Mouse (Mus musculus): Measurements from ENCODE around the gene Uox. TPM values are rescaled to one million over a fixed set of nuclear protein-coding genes. Genes with fewer than 3 reads are reported as not detected.

Uox gene
- 5.7 and 9.9 TPM in 2 replicates for polyA plus RNA-seq (2015; fragmentation: Nextera tagmentation; extraction: Ambion mirVana)

GRCm38 (mm10) chr3:146570148-146570782 is at the start of gene Uox:
Gene Uox (plus strand): TSS chr3:146570426.

GRCm38 (mm10) chr3:146520798-146521651 is 49.2 kb upstream of the Uox start, which contains the start of gene Rpf1:
Gene Rpf1 (minus strand): TSS chr3:146521429.

DNA sequence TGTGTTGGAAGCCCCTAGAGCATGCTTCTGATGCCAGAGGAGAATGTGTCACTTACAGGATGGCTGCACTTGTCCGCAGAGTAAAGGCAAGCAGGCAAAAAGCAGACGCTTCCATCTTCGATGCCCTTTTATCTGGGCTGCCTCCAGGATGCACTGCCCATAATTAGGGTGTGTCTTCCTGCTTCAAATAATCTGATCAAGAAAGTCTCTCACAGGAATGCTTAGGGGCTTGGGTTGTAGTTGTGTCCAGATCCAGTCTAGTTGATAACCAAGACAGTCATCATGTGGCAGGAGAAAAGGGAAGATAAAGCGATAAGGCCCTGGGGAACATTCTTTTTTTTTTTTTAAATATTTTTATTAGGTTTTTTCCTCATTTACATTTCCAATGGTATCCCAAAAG is 45.3 kb downstream of the Uox start, which contains the start of gene Dnase2b:
Gene Dnase2b (minus strand): TSS at position 101 of the 400 bp plus-strand sequence.

DNA sequence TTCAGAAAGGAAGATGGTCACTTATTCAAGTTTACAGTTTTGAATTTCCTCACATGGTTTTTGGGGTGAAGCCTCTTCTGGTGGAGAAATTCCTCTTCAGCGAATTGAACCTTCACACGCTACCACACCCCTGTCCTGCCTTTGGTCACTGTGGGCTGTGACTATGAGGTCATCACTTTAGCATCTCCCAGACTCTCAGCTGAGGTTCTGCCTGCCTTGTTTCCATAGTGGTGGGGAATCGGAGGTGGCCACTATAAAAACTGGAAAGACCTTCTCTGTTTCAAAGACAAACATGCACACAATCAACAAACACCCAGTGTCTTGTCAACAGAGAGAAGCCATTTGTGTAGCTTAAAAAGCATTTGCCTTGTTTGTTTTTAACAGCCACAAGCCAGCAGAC is 81.0 kb downstream of the Uox start, which contains the start of gene 4930503B20Rik:
Gene 4930503B20Rik (minus strand): TSS at position 101 of the 400 bp plus-strand sequence.

Other genes with a start within 250 kb of the Uox start
- 11.2 and 11.9 TPM in 2 replicates for gene Ssx2ip, start 165.8 kb upstream of the Uox start, polyA plus RNA-seq (2015; fragmentation: Nextera tagmentation; extraction: Ambion mirVana)
- 11.8 and 15.8 TPM in 2 replicates for gene Ctbs, start 120.6 kb upstream of the Uox start, polyA plus RNA-seq (2015; fragmentation: Nextera tagmentation; extraction: Ambion mirVana)
- gene Spata1, start 70.7 kb upstream of the Uox start, polyA plus RNA-seq (2015; fragmentation: Nextera tagmentation; extraction: Ambion mirVana), result 4.2 and 4.5 TPM in 2 replicates
- gene Gng5, start 70.6 kb upstream of the Uox start, polyA plus RNA-seq (2015; fragmentation: Nextera tagmentation; extraction: Ambion mirVana), result 1,212 and 1,504 TPM in 2 replicates
- gene Rpf1, start 49.0 kb upstream of the Uox start, polyA plus RNA-seq (2015; fragmentation: Nextera tagmentation; extraction: Ambion mirVana), result 31.9 and 43.0 TPM in 2 replicates
- gene Dnase2b, start 45.2 kb downstream of the Uox start, polyA plus RNA-seq (2015; fragmentation: Nextera tagmentation; extraction: Ambion mirVana), result 0.08 and 0.35 TPM in 2 replicates
- 0.08 TPM in 1 of 2 replicates, not detected in the other for gene 4930503B20Rik, start 80.9 kb downstream of the Uox start, polyA plus RNA-seq (2015; fragmentation: Nextera tagmentation; extraction: Ambion mirVana)
- 1.1 TPM in 2 replicates for gene Samd13, start 115.2 kb downstream of the Uox start, polyA plus RNA-seq (2015; fragmentation: Nextera tagmentation; extraction: Ambion mirVana)
- gene Prkacb, start 242.6 kb downstream of the Uox start, polyA plus RNA-seq (2015; fragmentation: Nextera tagmentation; extraction: Ambion mirVana), result 50.8 and 51.8 TPM in 2 replicates